Mouse (Mus musculus) thymus, adult 2 months (tissue): ENCODE data around the gene Otud3.

Experiments used
- CTCF ChIP-seq: fragments of 200-500 bp; IDR thresholded peaks from 2 replicates; pipeline ENCODE4 v1.5.1; 2012; ENCODE audit warnings: mild to moderate bottlenecking, control low read depth, low read length, moderate library complexity, borderline replicate concordance; ENCODE audit not compliant: control insufficient read depth, poor library complexity, insufficient read depth; ENCODE audit errors: extremely low read depth
- POLR2A ChIP-seq: fragments of 200-500 bp; IDR thresholded peaks from 2 replicates; pipeline ENCODE4 v1.6.1; 2012; ENCODE audit warnings: mild to moderate bottlenecking, low read length, control low read depth, moderate library complexity; ENCODE audit not compliant: control insufficient read depth, poor library complexity, insufficient read depth; ENCODE audit errors: extremely low read depth

DNA sequence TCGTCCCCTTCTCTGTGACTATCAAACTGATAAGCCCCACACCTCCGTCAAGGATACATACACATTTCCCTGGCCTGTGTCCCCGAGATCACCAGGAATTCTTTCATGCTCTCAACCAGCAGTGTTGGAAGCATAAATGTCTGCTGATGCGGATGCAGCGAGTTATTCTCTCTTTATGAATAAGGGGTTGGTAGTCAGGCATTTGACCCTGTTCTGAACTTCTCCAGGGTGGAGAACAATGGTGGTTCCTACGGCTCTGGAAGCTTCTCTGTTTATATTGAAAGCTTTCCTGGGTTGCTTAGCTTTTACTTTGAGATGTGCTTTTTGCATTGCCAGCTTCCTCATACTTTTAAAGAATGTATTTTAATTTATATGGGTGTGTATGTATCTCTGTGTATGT, 39.9 kb downstream of the Otud3 start, which contains the start of gene Gm13030:
- TF ChIP-seq CTCF: no peak
- no peak for TF ChIP-seq POLR2A
